Mouse (Mus musculus): ENCODE data around the gene Gm20481. TPM values are rescaled to one million over a fixed set of nuclear protein-coding genes. Genes with fewer than 3 reads are reported as not detected.
"Not testable (repeated sequence)": the region's sequence is repeated elsewhere in the genome, so short reads cannot be mapped to it uniquely, and the experiment has no call there.

Gm20481 gene
- total and polyA plus RNA-seq, 2 experiments from 2014 or later: not detected

DNA sequence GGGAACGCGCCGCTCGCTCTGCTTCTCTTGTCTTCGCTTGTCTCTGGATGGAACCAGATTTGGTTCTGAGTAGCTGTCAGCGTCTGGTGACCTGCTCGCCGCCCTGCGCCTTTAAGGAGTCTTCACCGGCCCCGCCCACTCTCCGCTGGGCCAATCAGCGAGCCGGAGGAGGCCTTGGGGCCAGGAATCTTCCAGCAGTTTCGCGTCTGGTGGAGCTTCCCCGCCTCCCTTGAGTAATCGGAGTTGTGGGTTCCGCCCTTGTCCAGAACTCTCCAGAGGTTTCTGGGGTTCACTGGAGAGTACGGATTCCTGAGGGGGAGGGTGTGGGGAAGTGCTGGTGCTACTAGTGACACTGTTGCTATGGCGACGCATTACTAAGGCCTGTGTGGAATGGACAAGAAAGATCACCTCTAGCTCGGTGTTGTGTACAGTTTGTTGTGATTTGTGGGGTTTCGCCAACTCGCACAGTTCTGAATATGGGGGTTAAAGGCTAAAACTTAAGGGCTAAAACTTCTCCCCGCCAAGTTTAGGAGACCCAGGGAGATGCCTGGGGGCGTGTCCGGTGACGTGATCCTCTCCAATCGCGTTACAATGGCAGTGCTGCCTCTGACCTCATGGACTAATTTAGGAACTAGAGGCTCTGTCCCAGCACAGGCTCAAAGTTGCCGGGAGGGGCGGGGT, 2.5 kb downstream of the Gm20481 start, which contains the start of the genes Hspa1a and Hspa1l:
Hspa1a (minus strand) TSS at position 88 of the 681 bp plus-strand sequence.
Hspa1l (plus strand) TSS at position 635 of the 681 bp plus-strand sequence.
- Histone ChIP-seq H3K27me3 (ENCODE audit: insufficient read depth, low read length) (peaks cover 18% of the 10 kb centered on the region), H3K4me2 (ENCODE audit: low read depth, low read length, poor library complexity, severe bottlenecking) (peak within 1 kb of the TSS; percentile 64), H3K27ac (ENCODE audit: low read depth, low read length) (0 out of 2 replicates have a peak within 1 kb of the TSS, but pooled peaks have one; percentile 26), H3K4me3 (ENCODE audit: low read depth, low read length) (peak within 1 kb of the TSS; percentile 37)
- not testable (repeated sequence) for H3K9ac ChIP-seq (replicated peaks; ENCODE audit: low read length, poor library complexity, severe bottlenecking); H3K36me3 ChIP-seq (ENCODE audit: insufficient read depth, low read length); H3K9me3 ChIP-seq (ENCODE audit: low read length); H3K4me1 ChIP-seq (ENCODE audit: insufficient read depth, low read length)
- under 1% methylated on average over 25 of the region's 33 CpGs for WGBS
- ATAC-seq (ENCODE audit: low FRiP score): peak; percentile 93
- DNase-seq (ENCODE audit: low spot score): peak; percentile 78

DNA sequence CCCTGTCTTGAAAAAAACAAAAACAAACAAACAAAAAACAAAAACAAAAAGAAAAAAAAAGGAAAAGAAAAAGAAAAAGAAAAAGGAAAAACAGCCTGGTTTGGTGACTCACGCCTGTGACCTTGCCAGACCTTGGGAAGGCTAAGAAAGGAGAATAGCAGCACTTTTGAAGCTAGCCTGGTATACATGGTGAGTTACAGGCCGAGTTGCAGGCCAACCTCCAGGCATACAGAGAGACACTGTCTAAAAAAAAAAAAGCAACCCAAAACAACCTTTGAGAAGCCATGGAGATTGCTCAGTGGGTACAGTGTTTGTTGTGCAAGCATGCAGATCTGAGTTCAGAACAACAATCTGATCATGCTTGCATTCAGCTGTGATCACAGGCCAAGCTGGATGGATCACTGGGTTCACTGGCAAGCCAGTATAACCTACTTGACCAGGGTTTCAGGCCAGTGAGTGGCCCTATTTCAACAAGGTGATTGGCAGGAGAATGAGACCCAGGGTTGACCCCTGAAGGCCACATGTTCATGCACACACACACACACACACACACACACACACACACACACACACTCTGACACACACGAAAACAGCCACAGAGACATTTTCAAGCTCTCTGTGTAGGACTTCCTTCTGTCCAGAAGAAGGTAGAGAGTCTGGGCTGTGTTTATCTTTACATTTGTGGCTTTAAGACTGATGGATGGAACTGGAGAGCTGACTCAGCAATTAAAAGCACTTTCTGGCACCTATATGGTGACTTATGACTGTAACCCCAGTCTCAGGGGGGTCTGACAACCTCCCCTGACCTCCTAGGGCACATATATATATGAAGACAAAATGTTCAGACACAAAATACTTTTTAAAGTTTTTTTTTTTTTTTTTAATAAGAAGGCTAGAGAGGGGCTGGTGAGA, 6.1 kb downstream of the Gm20481 start:
- Histone ChIP-seq H3K9me3 (ENCODE audit: low read length) (no peaks in the 10 kb centered on the region), H3K27me3 (ENCODE audit: insufficient read depth, low read length) (no peaks in the 10 kb centered on the region), H3K36me3 (ENCODE audit: insufficient read depth, low read length) (no peaks in the 10 kb centered on the region), H3K4me1 (ENCODE audit: insufficient read depth, low read length) (peaks cover 4% of the 10 kb centered on the region; the same call in 1 of the 2 replicates), H3K27ac (ENCODE audit: low read depth, low read length) (no peak overlapping the region), H3K4me2 (ENCODE audit: low read depth, low read length, poor library complexity, severe bottlenecking) (no peak overlapping the region), H3K9ac (replicated peaks; ENCODE audit: low read length, poor library complexity, severe bottlenecking) (no peak overlapping the region), H3K4me3 (ENCODE audit: low read depth, low read length) (no peak overlapping the region)
- TF ChIP-seq CTCF (IDR thresholded peaks at IDR 0.05): no peak
- no peak for DNase-seq (ENCODE audit: low spot score)
- ATAC-seq (ENCODE audit: low FRiP score): no peak
- WGBS: 81% methylated on average over 3 of the region's 3 CpGs

DNA sequence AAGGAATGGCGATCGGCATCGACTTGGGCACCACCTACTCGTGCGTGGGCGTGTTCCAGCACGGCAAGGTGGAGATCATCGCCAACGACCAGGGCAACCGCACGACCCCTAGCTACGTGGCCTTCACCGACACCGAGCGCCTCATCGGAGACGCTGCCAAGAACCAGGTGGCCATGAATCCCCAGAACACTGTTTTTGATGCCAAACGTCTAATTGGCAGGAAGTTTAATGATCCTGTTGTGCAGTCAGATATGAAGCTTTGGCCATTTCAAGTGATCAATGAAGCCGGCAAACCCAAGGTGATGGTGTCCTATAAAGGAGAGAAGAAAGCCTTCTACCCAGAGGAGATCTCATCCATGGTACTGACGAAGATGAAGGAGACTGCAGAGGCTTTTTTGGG, 7.3 kb downstream of the Gm20481 start:
- H3K9me3 ChIP-seq (ENCODE audit: low read length): no peaks in the 10 kb centered on the region
- H3K4me3 ChIP-seq (ENCODE audit: low read depth, low read length): no peak overlapping the region
- ATAC-seq (ENCODE audit: low FRiP score) (no peak), DNase-seq (ENCODE audit: low spot score) (no peak)
- H3K27me3 ChIP-seq (ENCODE audit: insufficient read depth, low read length): no peaks in the 10 kb centered on the region
- H3K27ac ChIP-seq (ENCODE audit: low read depth, low read length): no peak overlapping the region
- no peak overlapping the region for H3K4me2 ChIP-seq (ENCODE audit: low read depth, low read length, poor library complexity, severe bottlenecking)
- no peaks in the 10 kb centered on the region for H3K36me3 ChIP-seq (ENCODE audit: insufficient read depth, low read length)
- peaks cover 4% of the 10 kb centered on the region; the same call in 1 of the 2 replicates for H3K4me1 ChIP-seq (ENCODE audit: insufficient read depth, low read length)
- no peak overlapping the region for H3K9ac ChIP-seq (replicated peaks; ENCODE audit: low read length, poor library complexity, severe bottlenecking)
- no peak for TF ChIP-seq CTCF (IDR thresholded peaks at IDR 0.05)
- WGBS: 96% methylated on average over 20 of the region's 20 CpGs

DNA sequence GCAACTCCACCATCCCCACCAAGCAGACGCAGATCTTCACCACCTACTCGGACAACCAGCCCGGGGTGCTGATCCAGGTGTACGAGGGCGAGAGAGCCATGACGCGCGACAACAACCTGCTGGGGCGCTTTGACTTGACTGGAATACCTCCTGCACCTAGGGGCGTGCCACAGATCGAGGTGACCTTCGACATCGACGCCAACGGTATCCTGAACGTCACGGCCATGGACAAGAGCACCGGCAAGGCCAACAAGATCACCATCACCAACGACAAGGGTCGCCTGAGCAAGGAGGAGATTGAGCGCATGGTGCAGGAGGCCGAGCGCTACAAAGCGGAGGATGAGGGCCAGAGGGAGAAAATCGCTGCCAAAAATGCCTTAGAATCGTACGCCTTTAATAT, 8.5 kb downstream of the Gm20481 start:
- no peak for DNase-seq (ENCODE audit: low spot score)
- H3K9me3 ChIP-seq (ENCODE audit: low read length): no peaks in the 10 kb centered on the region
- no peaks in the 10 kb centered on the region for H3K36me3 ChIP-seq (ENCODE audit: insufficient read depth, low read length)
- TF ChIP-seq CTCF (IDR thresholded peaks at IDR 0.05): no peak
- H3K9ac ChIP-seq (replicated peaks; ENCODE audit: low read length, poor library complexity, severe bottlenecking): no peak overlapping the region
- H3K4me2 ChIP-seq (ENCODE audit: low read depth, low read length, poor library complexity, severe bottlenecking): no peak overlapping the region
- 90% methylated on average over 27 of the region's 27 CpGs for WGBS
- no peak for ATAC-seq (ENCODE audit: low FRiP score)
- H3K4me3 ChIP-seq (ENCODE audit: low read depth, low read length): no peak overlapping the region
- no peaks in the 10 kb centered on the region; the same call in 1 of the 2 replicates for H3K4me1 ChIP-seq (ENCODE audit: insufficient read depth, low read length)
- no peak overlapping the region for H3K27ac ChIP-seq (ENCODE audit: low read depth, low read length)
- no peaks in the 10 kb centered on the region for H3K27me3 ChIP-seq (ENCODE audit: insufficient read depth, low read length)

DNA sequence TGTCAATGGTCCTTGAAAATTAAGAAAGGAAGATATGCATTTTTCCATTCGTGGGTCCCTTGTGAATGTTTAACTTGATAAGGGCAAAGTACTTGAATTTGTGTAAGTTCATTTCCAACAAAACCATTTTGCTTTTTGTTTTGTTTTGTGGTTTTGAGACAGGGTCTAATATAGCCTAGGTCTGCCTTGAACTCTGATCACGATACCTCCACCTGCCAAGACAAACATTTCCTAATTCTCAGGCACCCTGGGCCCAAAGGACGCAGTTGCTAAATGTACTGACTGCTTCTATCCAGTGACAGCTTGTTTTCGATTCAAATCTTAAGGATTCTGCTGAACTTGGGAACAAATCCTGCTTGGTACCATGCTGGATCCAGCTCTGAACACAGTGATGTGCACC, 9.9 kb downstream of the Gm20481 start:
- Histone ChIP-seq H3K4me3 (ENCODE audit: low read depth, low read length) (no peak overlapping the region), H3K27me3 (ENCODE audit: insufficient read depth, low read length) (no peaks in the 10 kb centered on the region), H3K36me3 (ENCODE audit: insufficient read depth, low read length) (no peaks in the 10 kb centered on the region), H3K9me3 (ENCODE audit: low read length) (no peaks in the 10 kb centered on the region), H3K9ac (replicated peaks; ENCODE audit: low read length, poor library complexity, severe bottlenecking) (no peak overlapping the region), H3K27ac (ENCODE audit: low read depth, low read length) (no peak overlapping the region), H3K4me2 (ENCODE audit: low read depth, low read length, poor library complexity, severe bottlenecking) (no peak overlapping the region), H3K4me1 (ENCODE audit: insufficient read depth, low read length) (no peaks in the 10 kb centered on the region; the same call in 1 of the 2 replicates)
- 94% methylated on average over 4 of the region's 4 CpGs for WGBS
- TF ChIP-seq CTCF (IDR thresholded peaks at IDR 0.05): no peak
- no peak for DNase-seq (ENCODE audit: low spot score)
- no peak for ATAC-seq (ENCODE audit: low FRiP score)

Measured in midbrain, postnatal 0 days (tissue).